Mouse (Mus musculus) kidney, embryonic 16.5 days (tissue): ENCODE results near the gene Tssk6. TPM values are rescaled to one million over a fixed set of nuclear protein-coding genes. Genes with fewer than 3 reads are reported as not detected.

Experiments
- ATAC-seq: fragments of 200-750 bp; cut with Nextera tagmentation; 2 replicates; pipeline ENCODE4 v1.8.0; 2017; ENCODE audit warnings: moderate TSS enrichment; ENCODE audit not compliant: low FRiP score, low TSS enrichment
- H3K27ac ChIP-seq: fragments of 300-500 bp; sonication (generic); 2 replicates; pipeline ENCODE4 v1.5.1; 2014; ENCODE audit warnings: low read length
- H3K27me3 ChIP-seq: fragments of 300-500 bp; sonication (generic); 2 replicates; pipeline ENCODE4 v1.6.1; 2014; ENCODE audit warnings: low read length, control low read depth, mixed read lengths; ENCODE audit not compliant: insufficient read depth
- H3K36me3 ChIP-seq: fragments of 300-500 bp; sonication (generic); 2 replicates; pipeline ENCODE4 v1.6.1; 2014; ENCODE audit warnings: low read length, control low read depth, mixed read lengths; ENCODE audit not compliant: insufficient read depth
- H3K4me1 ChIP-seq: fragments of 300-500 bp; sonication (generic); 2 replicates; pipeline ENCODE4 v1.6.1; 2014; ENCODE audit warnings: low read length, control low read depth, mixed read lengths; ENCODE audit not compliant: insufficient read depth
- H3K4me2 ChIP-seq: fragments of 300-500 bp; sonication (generic); replicated peaks from 2 replicates; pipeline ENCODE4 v1.6.1; 2014; ENCODE audit warnings: low read depth, low read length
- H3K4me3 ChIP-seq: fragments of 300-500 bp; sonication (generic); 2 replicates; pipeline ENCODE4 v1.5.1; 2014; ENCODE audit warnings: mild to moderate bottlenecking, low read length
- H3K9ac ChIP-seq: fragments of 300-500 bp; sonication (generic); replicated peaks from 2 replicates; pipeline ENCODE4 v1.6.1; 2014; ENCODE audit warnings: low read length
- H3K9me3 ChIP-seq: fragments of 300-500 bp; sonication (generic); 2 replicates; pipeline ENCODE4 v1.6.1; 2016; ENCODE audit warnings: low read length, control low read depth
- WGBS: fragments of 180-500 bp; shearing (Covaris S2); extraction: QIAGEN DNeasy Blood & Tissue Kit; methylation state at CpG from one replicate; pipeline ENCODE4 v1.1.7; 2014; 5-methylcytosine and 5-hydroxymethylcytosine counted together
- polyA plus RNA-seq: library from polyadenylated mRNA; unstranded; fragments of >200 nt; fragmentation: Nextera tagmentation; extraction: Ambion mirVana; gene quantifications from 2 replicates; pipeline ENCODE4 v1.2.1, GENCODE M21; 2015

Tssk6 gene
- polyA plus RNA-seq, 1 experiment from 2014 or later = 3.8 TPM

DNA sequence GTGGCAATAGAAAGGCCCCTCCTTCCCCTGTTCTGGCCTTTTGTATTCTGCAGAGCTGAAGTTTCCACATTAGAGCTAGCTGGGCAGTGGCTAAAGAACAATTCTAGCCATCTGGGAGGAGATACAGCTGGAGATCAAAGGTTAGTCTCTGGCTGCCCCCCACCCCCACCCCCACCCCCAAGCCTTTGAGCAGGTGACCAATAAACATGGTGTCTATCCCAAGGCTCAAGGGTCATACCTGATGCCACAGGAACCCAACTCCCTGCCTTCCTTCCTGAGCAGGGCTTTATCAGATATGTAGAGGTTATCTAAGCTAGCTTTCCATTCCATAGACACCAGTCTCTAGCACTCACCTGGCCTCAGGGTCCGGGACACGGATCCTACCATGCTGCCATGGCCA, 48.3 kb downstream of the Tssk6 start:
- 86% methylated on average over 2 of the region's 2 CpGs for WGBS
- Histone ChIP-seq H3K9me3 (no peaks in the 10 kb centered on the region), H3K27ac (no peak overlapping the region), H3K4me1 (peaks cover 15% of the 10 kb centered on the region), H3K27me3 (no peaks in the 10 kb centered on the region), H3K36me3 (peaks cover 14% of the 10 kb centered on the region), H3K4me3 (no peak overlapping the region), H3K9ac (no peak overlapping the region), H3K4me2 (no peak overlapping the region)
- no peak for ATAC-seq

Other genes with a start within 250 kb of the Tssk6 start
- 2.2 and 2.3 TPM in 2 replicates for gene Zfp964, start 247.7 kb upstream of the Tssk6 start, polyA plus RNA-seq
- gene Zfp869, start 191.5 kb upstream of the Tssk6 start, polyA plus RNA-seq = 32.9 and 35.5 TPM in 2 replicates
- gene Zfp963, start 152.2 kb upstream of the Tssk6 start, polyA plus RNA-seq = 6.8 and 8.4 TPM in 2 replicates
- 0.68 and 0.82 TPM in 2 replicates for gene Gm20422, start 127.3 kb upstream of the Tssk6 start, polyA plus RNA-seq
- gene Atp13a1, start 111.0 kb upstream of the Tssk6 start, polyA plus RNA-seq = 61.4 and 62.3 TPM in 2 replicates
- 30.1 and 32.8 TPM in 2 replicates for gene Zfp866, start 111.0 kb upstream of the Tssk6 start, polyA plus RNA-seq
- 10.1 and 11.3 TPM in 2 replicates for gene Gmip, start 93.5 kb upstream of the Tssk6 start, polyA plus RNA-seq
- 0.86 and 0.96 TPM in 2 replicates for gene Lpar2, start 79.8 kb upstream of the Tssk6 start, polyA plus RNA-seq
- gene Pbx4, start 69.7 kb upstream of the Tssk6 start, polyA plus RNA-seq = 8.8 and 9.3 TPM in 2 replicates
- gene Cilp2, start 14.5 kb upstream of the Tssk6 start, polyA plus RNA-seq = 0.94 and 0.99 TPM in 2 replicates
- gene Ndufa13, start 374 bp downstream of the Tssk6 start, polyA plus RNA-seq = 197 and 199 TPM in 2 replicates
- 3.1 and 5.0 TPM in 2 replicates for gene Yjefn3, start 528 bp downstream of the Tssk6 start, polyA plus RNA-seq
- 40.6 and 43.3 TPM in 2 replicates for gene Gatad2a, start 94.2 kb downstream of the Tssk6 start, polyA plus RNA-seq
- gene Mau2, start 140.6 kb downstream of the Tssk6 start, polyA plus RNA-seq = 54.3 and 62.4 TPM in 2 replicates
- gene Sugp1, start 140.6 kb downstream of the Tssk6 start, polyA plus RNA-seq = 50.7 and 51.6 TPM in 2 replicates
- 0.94 and 1.3 TPM in 2 replicates for gene Tm6sf2, start 170.7 kb downstream of the Tssk6 start, polyA plus RNA-seq
- gene Hapln4, start 181.3 kb downstream of the Tssk6 start, polyA plus RNA-seq = not detected in 2 replicates
- gene Ncan, start 218.7 kb downstream of the Tssk6 start, polyA plus RNA-seq = 0.10 and 0.31 TPM in 2 replicates
- gene Nr2c2ap, start 229.1 kb downstream of the Tssk6 start, polyA plus RNA-seq = 32.2 and 35.2 TPM in 2 replicates
- 20.4 and 21.7 TPM in 2 replicates for gene Rfxank, start 237.0 kb downstream of the Tssk6 start, polyA plus RNA-seq
- gene Borcs8, start 237.3 kb downstream of the Tssk6 start, polyA plus RNA-seq = 58.3 and 58.6 TPM in 2 replicates
- gene Mef2b, start 237.5 kb downstream of the Tssk6 start, polyA plus RNA-seq = 0.24 and 0.49 TPM in 2 replicates